Mouse (Mus musculus) thymus, adult 2 months (tissue): ENCODE results near the gene Gm28308.

ENCODE experiments used
- CTCF ChIP-seq: fragments of 200-500 bp; IDR thresholded peaks from 2 replicates; pipeline ENCODE4 v1.5.1; 2012; ENCODE audit warnings: mild to moderate bottlenecking, control low read depth, low read length, moderate library complexity, borderline replicate concordance; ENCODE audit not compliant: control insufficient read depth, poor library complexity, insufficient read depth; ENCODE audit errors: extremely low read depth
- POLR2A ChIP-seq: fragments of 200-500 bp; IDR thresholded peaks from 2 replicates; pipeline ENCODE4 v1.6.1; 2012; ENCODE audit warnings: mild to moderate bottlenecking, low read length, control low read depth, moderate library complexity; ENCODE audit not compliant: control insufficient read depth, poor library complexity, insufficient read depth; ENCODE audit errors: extremely low read depth

DNA sequence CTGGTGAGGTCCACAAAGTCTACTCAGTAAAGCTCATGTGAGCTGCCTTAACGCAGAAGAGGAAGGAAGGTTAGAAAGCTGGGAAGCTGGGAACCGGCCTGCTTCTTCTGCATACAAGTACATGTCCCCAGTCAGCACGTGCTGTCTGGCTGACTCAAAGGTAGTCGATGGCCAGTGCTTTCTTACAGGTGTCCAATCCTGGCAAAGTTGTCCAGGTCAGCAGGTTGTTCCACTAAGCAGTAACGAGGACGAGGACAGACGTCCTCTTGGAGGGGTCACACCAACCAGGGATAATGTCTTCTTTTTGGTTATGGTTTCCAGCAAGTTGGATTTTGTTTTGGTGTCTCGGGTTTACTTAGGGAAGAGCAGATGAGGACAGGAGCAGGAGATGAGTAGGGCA, 23.2 kb downstream of the Gm28308 start:
- TF ChIP-seq CTCF = no peak
- no peak for TF ChIP-seq POLR2A
